Mouse (Mus musculus): Measurements from ENCODE around the gene Oosp1.

The Oosp1 gene

GRCm38 (mm10) chr19:11623551-11623950, 67.4 kb downstream of the Oosp1 start, which contains the start of gene Ms4a2:
Gene Ms4a2, minus strand, starts transcription at chr19:11623719.
- no peak for DNase-seq (ENCODE audit: low read depth, low spot score)

GRCm38 (mm10) chr19:11617983-11618382, 73.0 kb downstream of the Oosp1 start:
- DNase-seq (ENCODE audit: low read depth, low spot score): no peak

Data from c-Kit-negative CD71-positive TER-119-positive erythroid progenitor cells, embryonic 14.5 days (primary cell).